Mouse (Mus musculus): Measurements from ENCODE around the gene Olfr463. TPM values are rescaled to one million over a fixed set of nuclear protein-coding genes. Genes with fewer than 3 reads are reported as not detected.

The Olfr463 gene
- total and polyA plus RNA-seq, 3 experiments: not detected

GRCm38 (mm10) chr11:87859273-87859672, 37.9 kb downstream of the Olfr463 start:
- Histone ChIP-seq H3K4me2 (ENCODE audit: insufficient read depth, low read depth, poor library complexity, severe bottlenecking) (no peak overlapping the region), H3K27ac (ENCODE audit: insufficient read depth, low read depth) (no peak overlapping the region), H3K9ac (ENCODE audit: insufficient read depth, low read depth) (no peak overlapping the region), H3K4me3 (replicated peaks in 1 of 3; ENCODE audit: low read depth in 2 of 3, low read length in 2 of 3, poor library complexity in 1 of 3) (no peak overlapping the region), H3K36me3 (replicated peaks in 1 of 2; ENCODE audit: control insufficient read depth in 1 of 2, insufficient read depth in 1 of 2, low read length in 1 of 2) (peaks cover 68 to 94% of the 10 kb centered on the region in 2 experiments), H3K27me3 (replicated peaks) (no peaks in the 10 kb centered on the region), H3K79me2 (replicated peaks; ENCODE audit: control insufficient read depth, extremely low read depth, insufficient read depth, poor library complexity, severe bottlenecking) (no peaks in the 10 kb centered on the region), H3K9me3 (replicated peaks; ENCODE audit: low read length) (no peaks in the 10 kb centered on the region), H3K4me1 (ENCODE audit: control insufficient read depth in 1 of 2, insufficient read depth in 2 of 2) (peaks cover 4 to 34% of the 10 kb centered on the region in 2 experiments; a peak in 3 of 4 replicates)
- in situ Hi-C loops (cut with MboI; ENCODE audit: low pct_ligation_motif_present, low pct_unique_long_range_greater_than_20kb, low sequenced_read_pairs): no loop called here
- no peak for TF ChIP-seq GABPA (IDR thresholded peaks at IDR 0.05; ENCODE audit: insufficient replicate concordance, low read depth, low read length)
- no peak for TF ChIP-seq MYC (IDR thresholded peaks at IDR 0.05; ENCODE audit: low read depth, low read length)
- TF ChIP-seq POLR2A (IDR thresholded peaks at IDR 0.05; ENCODE audit: low read depth, low read length): no peak
- TF ChIP-seq POLR2AphosphoS2 (IDR thresholded peaks at IDR 0.05; ENCODE audit: low read depth, low read length): no peak
- TF ChIP-seq IRF4 (IDR thresholded peaks at IDR 0.05; ENCODE audit: low read depth, low read length): no peak
- TF ChIP-seq MAX (IDR thresholded peaks at IDR 0.05; ENCODE audit: low read length): no peak
- no peak for TF ChIP-seq CTCF (conservative IDR thresholded peaks at IDR 0.05 in 1 of 2, IDR thresholded peaks at IDR 0.05 in 1 of 2; ENCODE audit: low read depth in 2 of 2, low read length in 2 of 2)
- no peak for TF ChIP-seq MAZ (IDR thresholded peaks at IDR 0.05; ENCODE audit: low read depth, low read length)
- TF ChIP-seq SMC3 (IDR thresholded peaks at IDR 0.05; ENCODE audit: low read depth, low read length): no peak
- TF ChIP-seq TCF12 (IDR thresholded peaks at IDR 0.05; ENCODE audit: low read depth, low read length): no peak
- DNase-seq (ENCODE audit: extremely low read depth): no peak
- dilution Hi-C loops (cut with MboI; ENCODE audit: extremely low pct_ligation_motif_present, extremely low pct_unique_long_range_greater_than_20kb, low sequenced_read_pairs): no loop called here

- H3K27me3 ChIP-seq (replicated peaks): no peaks in the 10 kb centered on the region
- in situ Hi-C loops (cut with MboI; ENCODE audit: low pct_ligation_motif_present, low pct_unique_long_range_greater_than_20kb, low sequenced_read_pairs) (no loop called here), dilution Hi-C loops (cut with MboI; ENCODE audit: extremely low pct_ligation_motif_present, extremely low pct_unique_long_range_greater_than_20kb, low sequenced_read_pairs) (no loop called here)
Observed at GRCm38 (mm10) chr11:87854550-87854949, 42.6 kb downstream of the Olfr463 start.

GRCm38 (mm10) chr11:87853597-87853954, 43.6 kb downstream of the Olfr463 start:
- peak; percentile 85 for DNase-seq (ENCODE audit: extremely low read depth)
- Histone ChIP-seq H3K9ac (ENCODE audit: insufficient read depth, low read depth) (peak overlapping the region; percentile 95), H3K4me1 (ENCODE audit: control insufficient read depth in 1 of 2, insufficient read depth in 2 of 2) (peaks cover 4 to 30% of the 10 kb centered on the region in 2 experiments; a peak in 3 of 4 replicates), H3K4me2 (ENCODE audit: insufficient read depth, low read depth, poor library complexity, severe bottlenecking) (peak overlapping the region; percentile 66), H3K36me3 (replicated peaks in 1 of 2; ENCODE audit: control insufficient read depth in 1 of 2, insufficient read depth in 1 of 2, low read length in 1 of 2) (peaks cover 30 to 40% of the 10 kb centered on the region in 2 experiments), H3K27me3 (replicated peaks) (no peaks in the 10 kb centered on the region), H3K79me2 (replicated peaks; ENCODE audit: control insufficient read depth, extremely low read depth, insufficient read depth, poor library complexity, severe bottlenecking) (no peaks in the 10 kb centered on the region), H3K4me3 (replicated peaks in 1 of 3; ENCODE audit: low read depth in 2 of 3, low read length in 2 of 3, poor library complexity in 1 of 3) (peak overlapping the region; percentile 69 to 72 (median 71)), H3K9me3 (replicated peaks; ENCODE audit: low read length) (no peaks in the 10 kb centered on the region), H3K27ac (ENCODE audit: insufficient read depth, low read depth) (peak overlapping the region; percentile 73)
- no peak for TF ChIP-seq BHLHE40 (IDR thresholded peaks at IDR 0.05; ENCODE audit: low read depth, low read length)
- TF ChIP-seq TCF12 (IDR thresholded peaks at IDR 0.05; ENCODE audit: low read depth, low read length): peak; percentile 49; the same call in 1 of the 2 replicates
- TF ChIP-seq ELF1 (IDR thresholded peaks at IDR 0.05; ENCODE audit: low read depth, low read length): no peak
- peak; percentile 81 for TF ChIP-seq CHD2 (IDR thresholded peaks at IDR 0.05; ENCODE audit: low read length)
- TF ChIP-seq MAZ (IDR thresholded peaks at IDR 0.05; ENCODE audit: low read depth, low read length): 0 out of 2 replicates have a peak, but pooled peaks have one; percentile 17
- 0 out of 2 replicates have a peak, but pooled peaks have one; percentile 12 for TF ChIP-seq MYC (IDR thresholded peaks at IDR 0.05; ENCODE audit: low read depth, low read length)
- 0 out of 2 replicates have a peak, but pooled peaks have one; percentile 12 for TF ChIP-seq RCOR1 (conservative IDR thresholded peaks at IDR 0.05; ENCODE audit: low read depth, low read length)
- peak; percentile 27; the same call in 1 of the 2 replicates for TF ChIP-seq MEF2A (IDR thresholded peaks at IDR 0.05; ENCODE audit: borderline replicate concordance, low read depth, low read length)
- no peak for TF ChIP-seq PAX5 (IDR thresholded peaks at IDR 0.05; ENCODE audit: low read length)
- no peak for TF ChIP-seq KAT2A (IDR thresholded peaks at IDR 0.05; ENCODE audit: insufficient replicate concordance, low read length)
- no peak for TF ChIP-seq GABPA (IDR thresholded peaks at IDR 0.05; ENCODE audit: insufficient replicate concordance, low read depth, low read length)
- dilution Hi-C loops (cut with MboI; ENCODE audit: extremely low pct_ligation_motif_present, extremely low pct_unique_long_range_greater_than_20kb, low sequenced_read_pairs): no loop called here
- in situ Hi-C loops (cut with MboI; ENCODE audit: low pct_ligation_motif_present, low pct_unique_long_range_greater_than_20kb, low sequenced_read_pairs): no loop called here

More at GRCm38 (mm10) chr11:87854550-87854949, 42.6 kb downstream of the Olfr463 start:
- TF ChIP-seq E2F4 (IDR thresholded peaks at IDR 0.05; ENCODE audit: insufficient replicate concordance, low read depth, low read length) (no peak), ZMIZ1 (IDR thresholded peaks at IDR 0.05; ENCODE audit: low read depth, low read length) (no peak), RCOR1 (conservative IDR thresholded peaks at IDR 0.05; ENCODE audit: low read depth, low read length) (no peak; the same call in 1 of the 2 replicates), MAFK (IDR thresholded peaks at IDR 0.05; ENCODE audit: insufficient replicate concordance, low read length) (peak; percentile 54; the same call in 1 of the 2 replicates), BHLHE40 (IDR thresholded peaks at IDR 0.05; ENCODE audit: low read depth, low read length) (peak; percentile 78), ETS1 (conservative IDR thresholded peaks at IDR 0.05; ENCODE audit: low read depth, low read length) (peak; percentile 49), TBP (conservative IDR thresholded peaks at IDR 0.05; ENCODE audit: low read depth, low read length) (no peak), IRF4 (IDR thresholded peaks at IDR 0.05; ENCODE audit: low read depth, low read length) (no peak), KAT2A (IDR thresholded peaks at IDR 0.05; ENCODE audit: insufficient replicate concordance, low read length) (no peak), CHD1 (IDR thresholded peaks at IDR 0.05; ENCODE audit: low read depth, low read length) (no peak), EP300 (IDR thresholded peaks at IDR 0.05; ENCODE audit: low read length) (peak; percentile 42; the same call in 1 of the 2 replicates), HCFC1 (IDR thresholded peaks at IDR 0.05; ENCODE audit: low read depth, low read length) (no peak)
- Histone ChIP-seq H3K9ac (ENCODE audit: insufficient read depth, low read depth) (no peak overlapping the region), H3K27ac (ENCODE audit: insufficient read depth, low read depth) (no peak overlapping the region), H3K9me3 (replicated peaks; ENCODE audit: low read length) (no peaks in the 10 kb centered on the region), H3K4me1 (ENCODE audit: control insufficient read depth in 1 of 2, insufficient read depth in 2 of 2) (peaks cover 4 to 31% of the 10 kb centered on the region in 2 experiments; a peak in 3 of 4 replicates), H3K79me2 (replicated peaks; ENCODE audit: control insufficient read depth, extremely low read depth, insufficient read depth, poor library complexity, severe bottlenecking) (no peaks in the 10 kb centered on the region), H3K36me3 (replicated peaks in 1 of 2; ENCODE audit: control insufficient read depth in 1 of 2, insufficient read depth in 1 of 2, low read length in 1 of 2) (peaks cover 32 to 49% of the 10 kb centered on the region in 2 experiments), H3K4me2 (ENCODE audit: insufficient read depth, low read depth, poor library complexity, severe bottlenecking) (peak overlapping the region; percentile 66), H3K4me3 (replicated peaks in 1 of 3; ENCODE audit: low read depth in 2 of 3, low read length in 2 of 3, poor library complexity in 1 of 3) (no peak overlapping the region)
- DNase-seq (ENCODE audit: extremely low read depth): peak; percentile 85

All from CH12.LX (cell line).